Mouse (Mus musculus) brain, embryonic 18.5 days (tissue): ENCODE results near the gene Erg.

Experiments
- DNase-seq: peaks from one replicate; pipeline ENCODE4 v3.0.0-alpha.2; 2012; ENCODE audit warnings: low read depth, low spot score

Erg gene

DNA sequence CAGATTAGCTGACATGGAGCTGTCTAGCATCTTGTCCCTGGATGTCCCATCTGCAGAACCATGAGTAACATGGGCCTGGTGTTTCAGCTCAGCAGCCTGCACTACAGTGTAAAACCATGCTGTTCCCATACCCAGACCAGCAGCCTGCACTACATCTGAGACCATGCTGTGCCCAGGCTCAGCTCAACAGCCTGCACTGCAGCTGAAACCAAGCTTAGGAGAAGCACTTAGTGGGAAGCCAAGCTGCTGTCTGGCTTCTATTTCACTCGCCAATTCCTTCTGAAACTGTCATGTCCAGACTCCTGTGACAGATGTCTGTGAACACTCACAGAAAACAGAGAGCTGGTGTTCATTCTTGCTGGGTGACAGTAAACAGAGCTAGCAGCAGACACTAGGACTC is 195.6 kb downstream of the Erg start:
- DNase-seq, result no peak

DNA sequence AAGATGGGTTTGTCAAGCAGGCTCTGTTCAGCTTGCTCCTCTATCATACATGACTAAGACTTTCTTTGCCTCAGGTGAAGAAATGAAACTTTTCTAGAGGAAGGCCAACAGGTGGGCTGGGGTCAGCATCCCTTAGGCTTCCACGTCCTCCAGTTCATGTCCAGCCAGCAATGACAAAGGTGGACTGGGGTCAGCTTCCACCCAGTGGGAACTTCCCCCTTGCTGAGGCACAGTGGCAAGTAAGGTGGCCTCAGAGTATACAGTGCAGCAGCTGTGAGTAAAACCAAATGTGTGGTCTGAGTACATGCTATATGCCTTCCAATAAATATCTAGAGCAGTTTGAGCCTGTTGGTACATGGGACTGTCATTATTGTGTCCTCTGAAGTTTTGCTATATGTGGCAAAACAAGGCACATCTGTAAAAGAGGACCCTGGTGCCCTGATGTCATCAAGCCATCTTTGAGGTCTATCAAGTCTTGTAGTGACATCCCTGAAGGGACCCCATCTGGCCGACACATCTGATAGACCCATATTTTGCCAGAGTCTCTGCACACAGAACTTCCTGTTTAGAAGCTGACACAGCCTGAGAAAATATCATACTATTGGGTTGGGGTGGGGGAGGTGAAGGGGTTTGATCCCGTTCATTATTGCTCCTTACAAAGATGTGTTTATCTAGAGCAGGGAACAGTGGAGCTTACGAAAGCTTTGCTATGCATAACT is 197.4 kb downstream of the Erg start:
- no peak for DNase-seq

DNA sequence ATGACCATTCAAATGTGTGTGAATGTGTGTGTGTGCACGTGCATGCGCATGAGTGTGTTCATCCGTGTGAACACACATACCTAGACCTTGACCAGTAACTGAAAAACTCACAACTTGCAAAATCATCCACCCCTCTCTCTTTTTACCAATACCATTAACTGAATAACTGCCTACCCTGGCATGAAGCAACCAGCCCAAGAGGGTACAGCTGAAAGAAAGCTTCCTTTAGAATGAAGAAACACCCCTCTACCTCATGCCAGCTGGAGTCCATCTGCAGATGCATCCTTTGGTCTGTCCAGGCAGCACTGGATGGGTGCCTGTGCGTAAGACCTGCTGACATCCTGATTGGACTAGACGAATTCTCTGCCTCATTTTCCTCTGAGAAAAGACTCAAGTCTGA is 198.1 kb downstream of the Erg start:
- DNase-seq, result no peak

DNA sequence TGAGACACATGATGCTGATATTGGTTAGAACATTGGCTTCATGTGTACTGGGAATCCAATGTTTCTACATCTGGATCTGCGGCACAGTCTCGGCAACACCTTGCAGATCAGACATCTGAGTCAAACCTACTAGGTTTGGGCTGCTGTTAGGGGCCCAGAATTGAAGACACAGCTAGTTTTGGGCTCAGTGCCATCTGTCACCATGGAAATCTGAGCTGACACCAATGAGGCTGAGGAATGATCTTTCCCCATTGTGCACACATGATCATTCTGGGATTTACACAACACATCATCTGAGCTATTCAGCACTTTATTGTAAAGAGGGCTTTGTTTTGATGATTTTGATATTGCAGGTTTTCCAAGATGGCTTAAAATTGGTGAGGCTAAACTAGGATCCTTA is 199.4 kb downstream of the Erg start:
- DNase-seq, result no peak

DNA sequence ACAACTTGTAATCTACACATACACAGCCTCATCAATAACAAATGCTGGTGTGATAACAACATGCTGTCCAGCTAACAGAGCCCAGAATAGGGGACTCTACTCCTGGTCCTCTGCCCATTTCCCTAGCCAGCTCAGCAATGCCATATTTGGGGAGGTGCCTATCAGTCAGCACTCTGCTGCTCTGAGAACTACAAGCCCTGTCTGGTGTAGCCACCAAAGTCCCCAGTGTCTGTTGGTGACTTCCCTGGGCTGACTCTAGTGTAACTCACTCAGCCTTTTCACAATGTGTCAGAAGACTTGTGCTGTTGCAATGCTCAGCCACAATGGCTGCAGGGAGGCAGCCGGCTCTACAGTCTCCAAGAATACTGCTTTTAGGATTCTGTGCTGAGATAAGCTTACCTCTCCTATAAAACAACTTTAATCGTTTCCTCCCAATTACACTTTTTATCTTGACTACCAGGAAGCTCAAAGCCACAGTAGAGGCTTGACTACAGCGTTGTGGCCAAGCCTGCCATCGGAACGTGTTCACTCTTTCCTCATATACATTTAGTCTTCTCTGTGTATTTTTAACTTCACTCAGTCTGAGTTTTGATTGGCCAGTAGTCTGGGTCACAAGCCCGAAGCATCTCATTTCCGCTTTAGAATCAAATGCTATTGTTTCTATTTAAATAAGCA is 201.0 kb downstream of the Erg start:
- DNase-seq, result no peak

DNA sequence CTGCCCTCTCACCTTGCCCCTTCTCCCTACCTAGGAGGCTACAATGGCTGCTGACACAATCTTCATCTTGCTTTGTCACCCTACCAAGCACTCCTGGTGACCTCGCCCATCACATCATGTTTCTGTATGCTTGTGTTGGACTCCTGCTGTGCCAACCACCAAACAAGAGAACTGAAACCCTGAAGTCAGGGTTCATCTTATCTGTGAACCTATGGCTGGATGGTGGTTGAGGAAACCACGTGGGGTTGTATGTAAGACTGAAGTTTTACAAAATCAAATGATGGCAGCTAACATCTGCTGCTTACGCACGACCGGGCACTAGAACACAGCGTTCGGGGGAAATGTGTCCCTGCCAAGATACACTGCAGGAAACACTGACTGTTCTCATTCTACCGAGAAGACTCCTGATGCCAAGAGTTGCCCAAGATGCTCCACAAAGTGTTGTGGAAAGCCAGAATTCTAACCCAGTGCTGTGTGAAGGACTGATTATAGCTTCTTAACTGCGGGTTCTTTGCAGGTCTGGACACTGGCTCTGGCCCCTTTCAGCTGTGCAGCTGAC is 201.7 kb downstream of the Erg start:
- no peak for DNase-seq

DNA sequence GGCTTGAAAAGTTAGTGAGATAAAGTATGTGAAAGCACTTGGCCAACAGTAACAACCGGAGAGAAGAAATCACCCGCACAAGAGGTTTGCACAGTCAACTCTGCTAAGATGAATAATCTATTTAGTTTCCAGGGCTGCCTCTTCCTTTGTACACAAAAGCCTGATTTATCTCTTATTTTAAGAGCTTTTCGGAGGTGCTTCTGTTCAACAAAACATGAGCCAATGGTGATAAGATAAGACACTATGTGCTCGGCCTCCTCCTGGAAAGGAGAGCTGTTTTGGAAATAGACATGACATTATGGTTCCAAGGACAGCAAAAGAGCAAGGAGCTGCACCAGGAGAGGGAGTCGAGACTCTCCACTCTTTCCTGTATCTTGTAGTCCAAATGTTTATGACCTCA is 204.1 kb downstream of the Erg start:
- no peak for DNase-seq

DNA sequence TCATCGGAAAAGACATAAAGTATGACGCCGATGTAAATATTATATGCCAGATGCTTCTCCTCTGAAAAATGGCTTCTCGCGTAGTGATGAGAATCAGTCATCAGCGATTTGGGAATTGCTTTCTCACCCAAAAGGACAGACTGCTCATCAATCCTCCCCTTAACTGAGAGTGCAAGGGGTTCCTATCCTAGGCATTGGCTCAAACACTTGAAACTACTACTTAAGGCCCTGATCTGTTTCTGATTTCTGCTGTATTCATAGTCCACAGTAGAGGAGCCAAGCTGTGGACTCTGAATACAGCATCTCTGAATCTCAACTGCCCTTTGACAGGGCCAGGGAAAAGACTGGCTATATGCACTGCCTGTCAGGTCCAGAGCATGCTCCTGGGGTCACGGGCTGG is 209.6 kb downstream of the Erg start:
- no peak for DNase-seq

DNA sequence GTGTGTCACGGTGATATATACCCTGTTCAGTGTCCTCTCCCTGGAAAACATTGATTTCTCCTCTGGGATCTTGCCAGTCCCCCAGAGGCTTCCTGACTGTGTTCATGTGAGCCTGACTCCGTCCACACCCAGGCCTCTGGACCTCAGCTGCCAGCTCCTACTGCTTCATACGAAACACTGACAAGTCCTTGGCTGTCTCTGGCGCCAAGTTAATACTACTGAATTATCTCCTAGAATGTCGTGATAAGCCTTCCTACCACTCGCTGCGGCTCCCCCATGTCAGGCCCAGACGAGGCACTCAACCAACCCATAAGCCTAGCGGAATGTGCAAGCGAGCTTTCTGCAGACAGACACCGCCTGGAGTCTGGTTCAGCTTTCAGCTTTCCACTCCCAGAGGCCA is 210.0 kb downstream of the Erg start:
- DNase-seq, result no peak

DNA sequence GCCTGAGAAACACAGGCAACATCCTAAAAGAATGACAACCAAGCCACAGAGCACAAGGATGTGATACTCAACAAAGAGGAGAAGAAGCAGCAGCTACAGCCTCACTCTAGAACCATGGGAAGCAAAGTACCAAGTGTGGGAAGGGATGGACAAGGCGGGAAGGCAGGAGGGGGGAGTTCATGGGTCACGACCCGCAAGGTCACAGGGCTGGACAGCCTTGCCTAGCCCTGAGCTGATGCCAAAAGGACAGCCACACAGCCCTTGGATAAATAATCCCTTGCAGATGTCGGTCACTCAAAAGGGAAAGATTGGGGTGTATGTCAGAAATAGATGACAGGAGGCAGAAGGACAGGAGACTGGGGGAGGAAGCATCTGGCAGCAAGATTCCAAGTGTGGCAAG is 211.7 kb downstream of the Erg start:
- DNase-seq, result no peak

DNA sequence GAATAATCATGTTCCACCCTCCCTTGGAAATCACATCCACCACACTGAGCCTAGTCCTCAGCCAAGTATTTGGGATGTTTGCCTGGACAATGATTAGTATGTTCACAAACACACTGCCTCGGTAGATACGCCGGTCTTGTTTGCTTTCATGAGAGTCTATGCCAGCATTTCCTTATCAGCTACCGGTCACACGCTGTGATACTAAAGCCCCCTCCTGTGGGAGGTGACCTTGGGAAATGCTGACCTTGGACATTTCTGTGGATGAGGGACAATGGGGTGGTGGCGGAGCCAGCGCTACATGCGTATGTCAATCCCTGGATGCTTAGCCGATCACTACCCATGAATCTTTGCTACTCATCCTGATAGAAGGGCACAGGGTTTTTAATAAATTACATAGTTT is 213.4 kb downstream of the Erg start:
- DNase-seq, result no peak

DNA sequence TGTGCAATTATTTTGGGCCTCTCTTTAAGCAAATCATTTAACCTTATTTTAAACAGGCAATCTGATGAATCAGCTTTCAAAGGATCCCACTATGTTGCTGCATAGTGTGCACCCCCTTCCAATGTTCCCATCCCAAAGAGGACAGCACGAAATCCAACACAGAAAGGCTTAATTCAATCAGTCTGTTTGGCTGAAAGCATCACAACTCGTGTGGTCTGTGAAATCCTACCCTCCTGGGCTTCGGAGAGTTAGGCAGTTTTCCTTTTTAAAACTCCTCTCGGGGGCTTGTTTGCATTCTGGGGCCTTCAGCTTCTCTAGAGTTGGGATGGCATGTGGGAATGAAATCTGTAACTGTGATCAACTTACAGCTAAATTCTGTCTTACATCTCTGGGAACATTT is 214.7 kb downstream of the Erg start:
- no peak for DNase-seq

DNA sequence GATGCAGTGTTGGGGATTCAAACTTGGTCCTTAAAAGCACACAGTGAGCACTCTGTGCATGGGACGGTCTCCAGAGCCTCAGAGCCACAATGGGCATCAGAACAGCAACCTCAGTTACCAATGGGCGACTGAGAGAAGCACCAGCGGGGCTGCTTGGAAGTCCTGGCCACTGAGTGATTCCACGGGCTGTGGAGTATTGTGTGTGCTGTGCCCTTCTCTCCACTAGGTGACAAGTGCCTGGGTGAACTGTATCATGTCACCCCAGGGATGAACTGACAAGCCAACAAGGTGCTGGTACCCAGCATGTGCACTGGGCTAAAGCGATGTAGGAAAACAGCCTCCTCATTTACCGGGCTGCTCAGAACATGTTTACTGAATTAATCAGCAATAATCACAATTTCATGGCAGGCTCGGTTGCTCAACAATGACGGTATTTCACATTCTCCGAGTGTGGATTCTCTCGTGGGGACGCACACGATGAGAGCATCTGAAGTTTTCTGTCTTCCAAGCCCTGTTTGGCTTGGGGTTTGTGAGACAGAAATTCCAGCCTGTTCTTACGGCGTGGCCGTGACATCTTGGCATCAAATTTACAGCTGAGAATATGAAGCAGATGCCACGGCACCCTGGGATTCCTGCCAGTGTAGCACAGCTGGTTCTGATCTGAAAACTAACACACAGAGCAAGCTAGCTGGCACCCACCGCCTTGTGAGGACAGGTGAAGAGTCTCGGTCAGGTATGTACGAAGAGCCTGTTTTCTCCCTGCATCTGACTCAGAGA is 219.2 kb downstream of the Erg start:
- DNase-seq, result no peak

DNA sequence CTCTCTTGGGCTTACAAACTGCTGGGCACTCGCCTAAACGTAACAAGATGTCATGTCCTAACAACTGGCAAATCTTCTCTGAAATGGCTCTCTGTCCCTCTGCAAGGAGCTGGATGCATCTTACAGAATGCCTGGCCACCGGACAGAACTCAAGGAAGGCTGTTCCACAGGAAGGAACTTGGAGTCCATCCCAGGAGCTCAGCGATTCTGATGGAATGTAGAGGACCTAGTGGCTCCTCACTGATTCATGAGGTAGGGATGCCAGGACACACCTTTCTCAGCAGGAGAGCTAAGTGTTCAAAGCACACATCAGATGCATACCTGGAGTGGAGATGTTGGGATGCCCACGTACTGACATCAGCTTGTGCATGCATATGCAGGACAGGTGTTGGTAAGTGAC is 221.2 kb downstream of the Erg start:
- no peak for DNase-seq

DNA sequence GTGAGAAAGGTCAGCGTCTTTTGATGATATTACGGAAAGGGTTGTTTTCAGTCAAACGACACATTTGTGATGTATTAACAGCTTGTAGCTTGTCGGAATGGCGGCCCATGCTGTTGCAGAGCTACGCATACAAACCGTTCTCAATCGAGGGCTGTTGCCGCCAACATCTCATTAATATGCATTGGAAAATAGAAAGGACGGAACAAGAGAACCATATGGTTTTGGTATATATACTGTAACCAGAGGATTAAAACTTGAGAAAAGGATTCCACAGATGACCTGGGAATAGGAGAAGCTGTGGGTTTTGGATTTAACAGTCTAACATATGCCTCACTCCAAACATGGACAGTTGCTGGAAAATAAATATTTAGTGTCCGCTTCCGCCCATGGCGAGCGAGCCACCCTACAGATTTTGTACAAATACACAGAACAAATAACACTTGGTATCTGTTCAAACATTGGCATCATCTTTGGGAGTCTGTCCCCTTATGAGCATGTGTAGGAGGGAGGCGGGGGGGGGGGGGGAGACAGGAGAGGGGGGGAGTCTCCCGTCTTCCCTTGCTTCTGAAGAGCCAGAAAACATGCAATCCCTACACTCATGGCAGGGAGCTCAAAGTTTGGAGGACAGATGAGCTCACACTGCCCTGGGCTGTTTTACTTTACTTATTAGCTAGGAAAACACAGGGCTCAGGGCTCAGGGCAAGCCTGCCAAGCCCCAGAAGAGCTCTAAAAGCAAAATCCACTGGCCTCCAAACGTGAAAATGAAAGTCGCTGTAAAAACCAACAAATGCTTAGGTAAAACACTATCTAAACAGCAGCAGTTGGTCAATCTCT is 222.5 kb downstream of the Erg start:
- no peak for DNase-seq

DNA sequence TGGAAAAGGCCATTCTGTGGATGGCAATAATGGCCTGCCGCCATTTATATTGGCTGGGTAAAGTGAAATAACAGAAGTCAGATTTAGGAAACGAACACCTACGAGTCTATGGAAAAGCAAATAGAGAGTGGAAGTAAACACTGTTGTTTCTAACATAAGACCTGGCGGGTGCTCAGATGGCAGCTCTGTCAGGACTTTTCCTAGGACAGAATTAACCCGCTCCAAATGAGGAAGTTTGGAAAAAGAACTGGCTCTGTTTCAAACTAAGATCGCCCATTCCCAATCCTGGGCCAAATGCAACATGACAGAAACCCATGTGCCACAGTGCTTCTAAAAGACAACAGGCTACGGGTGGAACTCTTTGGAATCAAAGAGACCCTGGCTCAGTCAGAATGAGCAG is 224.4 kb downstream of the Erg start:
- DNase-seq, result no peak

DNA sequence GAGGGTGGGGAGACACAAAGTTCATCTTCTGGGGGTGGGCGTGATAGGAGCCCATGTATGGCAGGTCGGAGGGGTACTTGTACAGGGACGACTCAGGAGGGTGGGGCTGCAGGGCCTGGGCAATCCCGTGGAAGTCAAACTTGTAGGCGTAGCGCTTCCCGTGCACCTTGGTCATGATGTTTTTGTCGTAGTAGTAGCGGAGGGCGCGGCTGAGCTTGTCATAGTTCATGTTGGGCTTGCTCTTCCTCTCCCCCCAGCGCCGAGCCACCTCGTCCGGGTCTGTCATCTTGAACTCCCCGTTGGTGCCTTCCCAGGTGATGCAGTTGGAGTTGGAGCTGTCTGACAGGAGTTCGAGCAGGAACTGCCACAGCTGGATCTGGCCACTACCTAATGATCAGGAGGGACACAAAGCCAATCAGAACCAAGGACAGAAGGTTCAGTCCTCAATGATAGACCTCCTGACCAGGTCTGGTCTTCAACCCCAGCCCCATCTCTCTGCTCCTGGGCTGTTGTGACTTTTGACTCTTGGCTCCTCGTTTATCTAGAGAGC is 225.4 kb downstream of the Erg start:
- no peak for DNase-seq

DNA sequence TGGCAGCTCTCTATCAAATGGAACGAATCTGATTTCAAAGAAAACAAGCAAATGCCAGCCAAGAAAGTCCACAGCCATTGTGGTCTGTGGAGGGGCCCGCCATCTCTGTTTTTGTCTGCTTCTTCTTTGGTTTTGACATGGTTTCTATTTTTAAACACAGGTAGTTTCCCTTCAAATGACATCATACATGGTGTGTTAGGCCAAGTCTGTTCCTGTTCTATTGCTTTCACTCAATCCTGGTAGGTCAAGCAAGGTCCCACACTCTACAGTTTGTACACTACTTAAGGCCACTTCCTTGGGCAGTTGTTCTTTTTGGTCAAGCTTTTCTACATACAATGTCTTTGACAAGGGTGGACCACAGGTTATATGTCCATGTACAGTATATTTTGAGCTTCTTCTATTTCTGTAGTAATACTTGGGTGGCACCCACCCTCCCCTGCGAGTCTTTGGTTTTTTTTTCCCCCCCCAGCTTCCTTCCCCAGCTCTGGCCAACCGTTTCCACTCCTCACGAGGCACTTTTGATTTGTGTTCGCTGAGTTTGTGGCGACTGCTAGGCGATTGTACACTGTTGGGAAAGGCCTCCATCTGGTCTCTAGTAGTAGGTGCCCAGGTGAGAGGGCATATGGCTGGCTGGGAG is 226.1 kb downstream of the Erg start:
- DNase-seq, result no peak

DNA sequence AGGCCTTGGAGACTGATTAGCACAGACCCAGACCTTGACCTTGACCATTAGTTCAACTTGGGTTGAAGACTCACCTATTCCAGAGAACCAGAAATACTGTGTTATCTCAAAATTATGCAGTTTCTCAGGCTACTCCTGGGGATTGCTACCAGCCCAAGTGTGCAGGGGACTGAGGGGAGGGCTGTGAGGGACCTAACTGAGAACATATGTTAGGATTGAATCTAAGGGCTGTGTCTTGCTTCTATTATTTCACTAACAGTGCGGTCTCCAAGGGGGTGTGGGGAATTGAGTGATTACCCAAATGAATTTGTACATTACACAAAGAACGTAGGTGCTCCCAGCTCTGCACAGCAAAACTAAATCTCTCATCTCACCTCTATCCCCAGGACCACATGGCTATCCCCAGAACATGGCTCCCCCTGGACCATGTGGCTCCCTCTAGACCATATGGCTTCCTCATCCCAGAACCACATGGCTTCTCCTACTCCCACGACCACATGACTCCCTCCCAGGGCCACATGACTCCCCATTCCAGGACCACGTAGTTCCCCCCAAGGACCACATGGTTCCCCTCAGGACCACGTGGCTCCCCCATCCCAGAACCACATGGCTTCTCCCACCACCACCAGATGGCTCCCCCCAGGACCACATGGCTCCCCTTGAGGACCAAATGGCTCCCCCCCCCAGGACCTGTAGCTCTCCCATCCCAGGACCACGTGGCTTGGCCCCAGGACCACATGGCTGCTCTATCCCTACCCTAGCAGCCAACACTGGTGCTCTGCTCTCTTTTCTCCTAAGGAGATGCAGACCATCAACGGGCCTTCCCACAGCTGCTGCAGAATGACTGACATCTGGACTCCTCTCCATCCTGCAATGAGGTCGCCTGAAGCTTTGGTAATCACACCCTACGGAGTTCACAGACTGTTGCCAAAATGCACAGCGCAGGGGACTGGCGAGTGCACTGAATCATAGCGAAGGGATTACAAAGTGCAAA is 229.1 kb downstream of the Erg start:
- DNase-seq, result no peak

DNA sequence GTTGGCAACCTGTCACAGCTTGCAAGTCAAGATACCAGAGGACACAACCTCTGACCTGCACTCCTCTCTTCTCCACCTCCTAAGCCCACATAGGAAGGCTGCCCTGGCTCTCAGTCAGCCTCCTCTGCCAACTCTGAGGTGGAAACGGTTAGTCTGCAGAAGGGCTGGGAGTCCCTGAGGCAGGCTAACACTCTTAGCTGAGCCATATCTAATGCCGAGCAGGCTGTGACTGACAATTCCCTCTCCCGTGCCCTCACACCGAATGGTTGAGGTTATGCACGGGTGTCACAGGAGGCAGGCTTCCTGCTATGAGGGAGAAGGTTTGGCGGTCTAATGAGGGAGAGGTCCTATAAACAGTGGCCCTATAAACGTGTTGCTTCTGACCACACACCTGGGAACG is 232.6 kb downstream of the Erg start:
- no peak for DNase-seq
